Mouse (Mus musculus): Measurements from ENCODE around the gene Lpar1.
"Not testable (repeated sequence)": the region's sequence is repeated elsewhere in the genome, so short reads cannot be mapped to it uniquely, and the experiment has no call there.

The Lpar1 gene

DNA sequence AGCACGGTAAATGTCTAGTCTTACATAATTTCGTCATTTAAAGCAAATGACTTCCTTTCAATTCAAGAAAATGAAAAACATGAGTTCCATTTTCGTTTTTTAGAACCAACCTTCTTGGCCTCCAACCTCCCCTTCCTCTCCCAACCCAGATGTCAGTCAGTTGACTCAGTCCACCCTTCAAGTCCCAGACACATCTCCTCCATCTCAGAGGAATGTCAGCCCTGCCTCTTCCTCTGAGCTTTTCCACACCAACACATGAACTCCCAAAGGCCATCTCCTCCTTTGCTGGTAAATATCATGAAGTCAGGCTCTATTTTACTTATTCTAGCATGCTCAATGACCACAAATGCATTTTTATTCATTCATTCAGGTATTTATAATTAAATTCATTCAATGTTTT, 10.5 kb downstream of the Lpar1 start:
- no peak for DNase-seq

DNA sequence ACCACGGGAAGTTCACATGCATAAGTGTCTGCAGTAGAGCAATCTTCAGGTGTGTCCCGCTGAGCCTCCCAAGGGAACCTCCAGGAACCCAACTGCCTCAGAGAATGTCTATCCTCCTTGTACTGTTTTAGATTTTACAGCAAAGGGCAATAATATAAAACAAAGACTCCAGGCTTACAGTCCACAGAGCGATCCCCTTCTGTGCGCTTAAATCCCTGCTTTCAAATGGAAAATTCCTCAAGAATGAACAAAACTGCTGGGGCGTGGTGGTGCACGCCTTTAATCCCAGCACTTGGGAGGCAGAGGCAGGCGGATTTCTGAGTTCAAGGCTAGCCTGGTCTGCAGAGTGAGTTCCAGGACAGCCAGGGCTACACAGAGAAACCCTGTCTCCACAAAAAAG, 11.0 kb downstream of the Lpar1 start:
- not testable (repeated sequence) for DNase-seq

DNA sequence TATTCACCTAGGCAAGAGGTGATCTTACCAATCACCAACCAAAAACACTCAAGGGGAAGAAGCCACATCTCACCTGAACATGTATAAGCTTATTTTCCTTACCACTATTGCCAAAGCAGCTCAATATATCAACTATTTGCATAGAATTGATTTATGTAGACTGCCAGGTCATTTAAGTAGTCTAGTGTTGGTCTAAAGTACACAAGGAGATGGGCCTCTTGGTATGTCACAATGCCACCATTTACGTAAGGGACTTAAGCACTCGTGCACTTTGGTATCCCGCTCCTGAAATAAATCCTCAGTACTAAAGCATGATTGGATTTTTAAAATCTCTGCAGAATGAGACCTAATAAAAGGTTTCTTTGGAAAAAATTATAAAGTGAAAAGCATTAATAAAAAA, 12.9 kb downstream of the Lpar1 start:
- no peak for DNase-seq

DNA sequence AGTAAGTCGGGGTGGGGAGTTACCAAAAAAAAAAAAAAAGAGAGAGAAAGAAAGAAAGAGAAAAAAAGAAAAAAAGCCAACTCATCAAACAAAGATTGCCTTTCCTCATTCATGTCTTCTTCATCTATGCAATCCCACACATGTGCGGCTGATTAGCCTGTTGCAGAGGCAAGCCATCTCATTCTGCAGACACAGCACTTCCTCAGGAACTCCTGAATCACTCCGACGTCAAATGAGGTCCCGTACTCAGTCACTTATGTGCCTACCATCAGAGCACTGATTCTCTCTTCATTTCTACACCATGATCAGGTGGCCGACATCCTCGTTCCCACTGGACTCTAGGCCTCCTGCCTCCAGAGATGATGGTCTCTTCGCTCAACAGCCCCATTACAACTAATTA, 13.3 kb downstream of the Lpar1 start:
- DNase-seq: no peak

DNA sequence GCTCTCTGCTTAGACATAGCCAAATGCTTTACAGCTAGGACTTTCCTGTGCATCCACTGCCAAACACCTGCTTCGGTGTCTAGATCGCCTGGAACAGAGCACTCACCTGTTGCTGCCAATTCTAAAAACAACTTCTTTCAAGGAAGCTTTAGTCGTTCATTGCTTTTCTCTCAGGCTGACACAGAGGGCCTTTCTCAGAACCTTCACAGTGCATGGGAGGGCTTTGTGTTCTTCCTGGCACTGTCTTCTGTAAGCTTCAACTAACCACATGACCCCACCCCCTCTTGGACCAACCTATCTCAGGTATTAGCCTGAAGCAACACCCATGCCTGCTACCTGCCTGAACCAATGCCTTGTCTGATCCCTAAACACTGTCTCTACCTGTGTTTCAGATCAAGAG, 15.0 kb downstream of the Lpar1 start:
- no peak for DNase-seq

DNA sequence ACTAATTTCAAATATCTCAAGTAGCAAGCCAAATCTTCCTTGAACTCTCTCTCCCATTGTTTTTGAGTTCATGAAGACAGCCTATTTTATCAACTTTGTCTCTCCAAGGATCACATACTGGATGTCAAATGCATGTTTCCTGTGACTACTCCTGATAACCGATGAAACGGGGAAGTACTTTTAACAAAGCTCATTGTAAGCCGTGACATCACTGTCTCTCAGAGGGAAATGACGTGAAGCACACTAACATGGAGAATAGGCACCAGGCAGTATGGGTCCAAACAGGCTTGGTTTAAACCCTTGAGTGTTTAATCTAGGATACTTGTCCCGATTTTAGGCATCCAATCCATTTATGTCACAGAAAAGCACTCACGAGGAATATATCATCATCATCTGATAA, 17.9 kb downstream of the Lpar1 start:
- no peak for DNase-seq

DNA sequence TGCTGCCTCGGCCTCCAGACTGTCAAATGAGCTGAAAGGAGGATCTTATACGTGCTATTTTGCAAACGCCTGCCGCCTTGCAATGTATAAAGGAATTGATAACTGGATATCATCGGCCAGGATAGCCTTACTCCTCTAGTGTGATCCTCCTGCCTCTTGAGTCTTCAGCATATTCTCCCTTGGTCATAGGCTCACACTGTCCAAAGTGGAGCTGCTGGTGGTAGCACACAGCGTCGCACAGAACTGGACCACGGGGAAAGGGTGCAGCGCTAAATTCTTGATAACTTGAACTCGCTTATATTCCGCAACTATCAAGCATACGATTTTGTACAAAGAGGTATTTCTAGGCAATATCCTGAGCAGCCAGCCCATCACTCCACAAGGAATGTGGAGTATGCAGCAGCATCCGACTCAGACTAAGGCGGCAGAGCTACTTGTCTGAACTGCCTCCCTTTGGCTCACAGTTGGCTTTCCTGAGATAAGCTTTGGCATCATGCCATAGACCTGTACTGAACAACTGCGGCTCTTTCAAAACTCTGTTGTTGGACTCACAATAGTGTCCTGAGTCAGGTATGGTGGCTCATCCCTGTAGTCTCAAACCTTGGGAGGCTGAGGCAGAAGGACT, 18.9 kb downstream of the Lpar1 start:
- no peak for DNase-seq

DNA sequence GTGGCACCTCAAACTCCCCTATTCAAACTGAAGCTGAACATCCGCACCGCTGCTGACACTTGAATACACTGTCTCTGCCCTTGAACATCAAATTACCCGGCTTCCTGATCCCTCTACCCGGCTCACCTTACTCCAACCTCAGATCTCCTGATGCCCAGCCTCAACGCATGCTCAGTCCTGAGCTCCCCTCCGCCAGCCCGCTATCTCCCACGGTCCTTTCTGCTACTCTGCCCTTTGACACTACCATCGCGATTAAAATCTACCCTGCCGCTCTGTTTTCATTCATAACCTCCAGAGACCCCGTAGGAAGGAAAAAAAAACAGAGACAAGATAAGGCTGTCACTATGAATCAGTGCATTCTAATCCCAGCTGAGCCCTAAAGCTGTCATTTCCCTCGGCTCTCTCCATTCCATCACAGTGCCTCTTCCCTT, 19.5 kb downstream of the Lpar1 start:
- peak; percentile 77 for DNase-seq

DNA sequence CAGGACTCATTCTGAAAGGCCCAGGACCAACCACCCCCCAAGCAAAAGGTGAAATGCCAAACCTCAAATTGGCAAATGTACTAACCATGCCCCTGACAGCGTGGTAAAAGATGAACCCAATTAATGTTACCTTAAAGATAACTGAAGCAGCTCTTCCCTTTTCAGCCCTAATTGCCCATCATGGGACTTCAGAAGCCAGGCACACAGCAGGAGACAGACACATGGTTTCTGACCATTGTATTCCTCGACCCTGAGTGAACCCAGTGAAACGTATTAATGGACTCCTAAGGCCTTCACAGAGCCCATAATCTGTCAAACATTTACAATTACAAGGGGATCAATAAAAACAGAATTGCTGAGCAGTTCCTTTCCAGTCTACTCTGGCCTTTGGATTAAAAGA, 20.2 kb downstream of the Lpar1 start:
- peak; percentile 55 for DNase-seq

DNA sequence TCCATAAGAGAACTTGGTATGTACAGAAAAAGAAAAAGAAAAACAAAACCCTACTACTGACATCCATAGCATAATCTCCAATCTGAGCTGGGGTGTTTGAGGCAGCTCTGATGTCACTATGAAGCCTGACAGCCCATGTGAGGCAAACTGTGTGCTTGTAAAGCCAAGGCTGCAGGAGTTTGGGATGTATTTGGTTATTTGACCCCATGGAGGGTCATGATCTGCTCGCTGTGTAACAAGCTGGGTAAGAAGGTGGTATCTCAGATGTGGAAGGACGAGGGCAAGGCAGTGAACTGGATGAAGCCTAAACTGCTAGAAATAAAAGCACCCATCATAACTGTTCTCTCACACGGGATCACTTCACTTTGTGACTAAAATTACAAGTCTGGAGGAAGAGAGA, 21.4 kb downstream of the Lpar1 start:
- no peak for DNase-seq

DNA sequence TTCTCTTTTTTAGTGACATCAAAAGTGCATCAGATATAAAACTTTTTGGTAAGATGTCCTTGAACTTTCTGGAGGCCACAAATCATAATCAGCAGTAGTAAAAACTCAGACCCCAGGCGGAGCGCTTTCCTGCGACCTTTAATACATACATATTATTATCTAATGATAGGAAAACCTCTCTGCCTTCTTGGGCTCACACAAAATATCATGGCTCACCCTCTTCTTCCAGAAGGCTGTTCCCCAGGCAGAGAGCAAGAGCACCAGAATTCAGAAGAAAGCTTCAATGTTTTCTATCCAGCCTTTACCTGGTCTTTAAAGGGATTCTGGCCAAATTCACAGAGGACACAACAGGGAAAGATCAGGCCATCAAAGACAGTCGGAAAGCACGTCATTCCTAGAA, 23.0 kb downstream of the Lpar1 start:
- DNase-seq: no peak

DNA sequence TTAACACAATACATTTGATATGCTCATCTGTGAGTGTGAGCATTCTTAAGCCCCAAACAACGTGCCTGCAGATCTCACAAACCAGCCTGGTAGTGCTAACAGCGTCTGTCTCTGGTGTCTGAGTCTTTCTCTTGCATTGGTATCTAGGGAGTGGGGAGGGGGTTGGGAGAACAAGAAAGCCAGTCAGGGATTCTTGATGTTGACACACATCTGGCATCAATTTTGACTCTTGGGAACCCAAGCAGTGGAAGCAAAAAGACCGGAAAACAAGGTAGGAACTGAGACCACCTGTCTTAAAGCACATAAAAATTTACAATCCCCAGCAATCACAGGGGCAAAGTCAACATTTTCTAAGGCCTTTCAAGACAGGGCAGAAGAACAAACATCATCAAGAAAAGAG, 23.4 kb downstream of the Lpar1 start:
- no peak for DNase-seq

DNA sequence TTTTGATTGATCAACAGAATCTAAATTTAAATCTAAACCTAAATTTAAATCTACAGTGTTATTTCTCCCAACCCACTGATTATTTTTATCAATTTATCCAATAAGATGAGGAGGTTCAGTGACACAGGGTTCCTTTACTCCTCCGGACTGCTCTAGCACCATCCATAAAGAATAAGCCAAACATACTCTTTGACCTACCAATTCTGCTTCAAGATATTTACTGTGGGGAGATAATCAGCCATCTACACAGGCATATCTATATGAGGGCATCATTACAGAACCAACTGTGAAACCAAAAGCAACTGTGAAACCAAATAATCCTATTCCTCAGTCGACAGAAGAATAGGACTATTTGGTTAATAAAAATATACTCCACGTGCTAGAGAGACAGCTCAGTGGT, 25.8 kb downstream of the Lpar1 start:
- DNase-seq: no peak

DNA sequence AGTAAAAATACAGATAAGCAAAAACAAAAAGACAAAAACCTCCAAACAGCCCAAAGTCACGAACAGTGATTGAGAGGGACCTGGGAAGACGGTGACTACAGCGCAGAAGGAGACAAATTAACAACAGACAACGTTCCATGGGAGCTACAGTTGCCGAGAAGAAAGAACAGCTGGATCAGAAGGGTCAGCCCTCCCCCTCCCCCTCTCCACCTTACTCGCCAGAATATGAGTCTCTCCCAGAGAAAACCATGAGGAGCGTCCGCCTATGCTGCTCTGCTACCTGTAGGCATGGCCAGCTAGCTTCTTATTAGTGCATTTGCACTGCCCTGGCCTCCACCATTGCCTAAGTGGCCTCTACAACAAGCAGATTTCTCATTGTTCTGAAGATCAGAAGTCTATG, 32.6 kb downstream of the Lpar1 start:
- no peak for DNase-seq

DNA sequence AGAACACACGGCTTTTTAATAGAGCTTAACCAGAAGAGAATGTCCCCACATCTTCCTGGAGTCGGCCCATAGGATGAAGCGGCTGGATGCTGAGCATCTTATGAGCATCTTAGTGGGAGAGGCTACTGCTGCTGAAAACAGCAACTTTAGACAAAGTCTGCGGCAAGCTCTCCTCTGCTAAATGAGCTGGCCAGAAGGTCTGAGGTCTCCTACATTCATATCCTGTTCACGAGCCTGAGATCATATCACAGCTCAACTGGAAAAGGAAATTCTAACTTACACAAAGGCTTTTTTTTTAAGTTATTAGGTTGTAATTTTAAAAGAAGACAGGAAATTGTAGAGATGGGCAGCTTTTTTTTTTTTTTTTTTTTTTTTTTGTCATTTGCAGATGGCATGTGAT, 33.2 kb downstream of the Lpar1 start:
- no peak for DNase-seq

DNA sequence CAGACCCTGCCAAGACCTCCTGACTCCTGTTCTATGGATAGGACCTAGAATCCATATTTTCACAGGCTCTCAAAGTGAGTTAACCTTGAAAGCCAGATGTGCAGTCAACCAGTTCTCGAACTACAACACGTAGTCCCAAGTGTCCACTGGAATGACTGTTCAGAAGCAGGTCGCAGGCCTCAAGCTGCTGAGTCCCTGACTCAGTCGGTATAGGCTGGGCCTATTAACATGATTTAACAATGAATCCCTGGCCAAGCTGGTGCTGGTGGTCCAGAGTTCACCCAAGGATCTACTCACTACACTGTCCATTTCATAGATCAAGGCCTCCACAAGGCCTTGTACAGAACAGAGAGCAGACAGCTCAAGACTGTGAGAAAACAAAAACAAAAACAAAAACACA, 33.8 kb downstream of the Lpar1 start:
- DNase-seq: no peak

DNA sequence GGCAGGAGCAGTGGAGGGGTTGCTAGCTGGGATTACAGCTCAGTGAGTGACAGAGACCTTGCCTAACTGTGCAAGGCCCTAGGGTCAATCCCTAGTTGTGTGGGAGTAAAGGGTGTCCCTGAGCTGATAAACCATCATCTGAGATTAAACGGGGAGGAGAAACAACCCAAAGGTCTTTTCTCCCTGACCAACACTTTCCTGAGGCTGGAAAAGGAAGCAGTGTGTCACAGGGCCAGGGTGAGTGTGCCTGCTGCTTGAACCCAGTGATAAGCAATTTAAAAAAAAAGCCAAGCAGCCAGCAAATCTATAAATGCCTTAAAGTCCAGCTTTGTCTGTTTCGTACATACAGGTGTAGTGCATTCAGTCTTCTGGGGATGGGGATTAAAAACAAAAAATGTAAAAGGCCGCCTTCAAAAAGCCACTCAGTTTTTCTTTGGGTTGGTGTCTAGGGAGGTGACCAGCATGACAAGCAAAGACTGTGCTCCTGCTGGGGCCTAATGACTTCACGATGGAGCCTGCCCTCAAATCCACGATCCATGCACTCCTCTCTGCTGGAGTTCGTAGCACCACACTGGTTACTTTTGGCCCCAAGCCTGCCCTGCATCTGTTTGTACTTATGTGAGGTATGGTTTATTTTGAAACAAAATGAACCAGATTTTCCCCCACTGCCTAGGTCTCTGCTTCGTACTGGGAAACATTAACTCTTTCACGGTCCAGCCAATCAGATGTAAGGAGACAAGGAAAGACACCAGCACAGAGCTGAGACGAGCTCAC, 35.3 kb downstream of the Lpar1 start:
- no peak for DNase-seq

DNA sequence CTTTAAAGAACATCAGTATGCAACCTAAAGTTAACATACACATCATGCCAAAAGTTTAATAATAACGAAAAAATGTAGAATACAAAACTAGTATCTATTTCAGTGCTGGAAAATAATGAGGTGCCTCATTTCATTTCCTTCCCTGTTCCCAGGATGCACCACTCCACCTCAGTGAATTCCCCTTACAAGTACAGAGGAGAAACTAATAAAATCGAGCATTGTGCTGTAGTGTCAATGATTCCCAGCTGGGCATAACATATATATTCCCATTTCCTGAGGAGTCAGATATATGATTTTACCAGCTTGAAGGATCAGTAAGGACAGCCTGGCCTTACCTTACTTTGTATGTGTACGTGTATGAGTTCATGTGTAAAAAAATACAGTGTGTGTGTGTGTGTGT, 36.9 kb downstream of the Lpar1 start:
- no peak for DNase-seq

DNA sequence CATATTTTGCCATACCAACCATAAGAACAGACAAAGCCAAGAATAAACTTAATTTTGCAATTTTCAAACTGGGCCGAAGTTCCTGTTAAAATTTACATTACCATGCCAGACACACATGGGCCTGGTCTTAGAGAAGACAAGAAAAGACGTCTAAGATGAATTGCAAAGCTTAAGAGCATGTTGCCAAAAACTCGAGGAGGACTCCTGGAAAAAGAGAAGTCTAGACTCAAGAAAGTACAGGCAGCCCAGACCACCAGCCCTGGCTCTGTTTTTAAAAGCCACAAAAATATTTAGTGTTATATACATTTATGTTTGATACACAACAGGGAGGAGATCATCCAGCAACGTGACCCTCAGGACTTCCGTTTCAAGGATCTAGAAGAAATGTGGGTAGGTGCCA, 37.5 kb downstream of the Lpar1 start:
- DNase-seq: no peak

DNA sequence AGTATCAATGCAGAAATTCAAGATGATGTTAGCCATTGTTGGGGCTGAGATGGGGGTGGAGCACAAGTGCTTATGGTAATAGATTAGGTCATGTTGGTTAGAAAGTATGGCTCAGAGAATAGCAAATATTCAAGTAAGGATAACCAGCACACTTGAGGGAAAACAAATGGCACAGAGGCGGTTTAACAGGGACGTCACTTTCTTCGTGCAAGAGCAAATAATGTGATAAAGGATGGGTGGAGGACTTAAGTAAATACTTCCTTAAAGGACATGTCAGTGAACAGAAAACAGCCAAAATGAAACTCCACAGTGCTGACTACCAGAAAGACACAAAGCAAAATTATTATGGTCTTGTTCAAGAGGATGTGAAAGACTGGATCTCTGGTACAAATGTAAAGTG, 42.1 kb downstream of the Lpar1 start:
- no peak for DNase-seq

DNA sequence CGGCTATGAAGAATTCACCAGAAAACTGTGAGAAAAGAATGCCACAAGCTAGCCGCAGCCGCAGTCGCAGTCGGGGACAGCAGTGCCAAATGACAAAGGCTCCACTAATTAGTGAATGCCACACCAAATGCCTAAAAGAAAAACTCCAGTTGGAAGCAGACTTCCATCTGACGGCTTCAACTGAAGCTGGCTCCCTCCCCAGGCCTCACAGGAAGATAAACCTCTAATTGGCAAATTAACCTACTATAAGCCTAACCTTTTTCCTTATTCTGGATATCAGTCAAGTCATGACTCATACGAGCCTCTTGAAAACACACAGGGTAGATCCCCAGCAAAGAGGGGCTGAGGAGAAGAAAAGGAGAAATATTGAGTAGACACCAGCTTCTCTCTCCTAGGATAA, 44.9 kb downstream of the Lpar1 start:
- peak; percentile 71 for DNase-seq

DNA sequence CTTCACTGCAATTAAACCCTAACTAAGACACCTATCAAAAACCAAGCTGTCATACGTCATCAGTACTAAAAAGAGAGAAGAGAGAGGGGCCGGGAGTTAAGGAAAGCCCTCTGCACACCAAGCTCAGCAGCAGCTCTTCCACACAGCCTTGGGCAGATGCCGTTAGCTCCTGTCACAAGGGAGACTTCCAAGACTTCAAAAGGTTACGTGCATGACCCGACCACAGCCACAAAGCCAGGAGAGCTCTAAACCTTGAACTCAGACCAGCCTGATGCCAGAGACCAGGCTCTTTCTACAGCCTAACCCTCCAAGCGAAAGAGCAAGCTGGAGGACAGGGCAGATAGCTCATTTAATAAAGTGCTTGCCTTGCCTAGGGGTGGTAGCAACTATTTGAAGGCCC, 46.2 kb downstream of the Lpar1 start:
- DNase-seq: no peak

DNA sequence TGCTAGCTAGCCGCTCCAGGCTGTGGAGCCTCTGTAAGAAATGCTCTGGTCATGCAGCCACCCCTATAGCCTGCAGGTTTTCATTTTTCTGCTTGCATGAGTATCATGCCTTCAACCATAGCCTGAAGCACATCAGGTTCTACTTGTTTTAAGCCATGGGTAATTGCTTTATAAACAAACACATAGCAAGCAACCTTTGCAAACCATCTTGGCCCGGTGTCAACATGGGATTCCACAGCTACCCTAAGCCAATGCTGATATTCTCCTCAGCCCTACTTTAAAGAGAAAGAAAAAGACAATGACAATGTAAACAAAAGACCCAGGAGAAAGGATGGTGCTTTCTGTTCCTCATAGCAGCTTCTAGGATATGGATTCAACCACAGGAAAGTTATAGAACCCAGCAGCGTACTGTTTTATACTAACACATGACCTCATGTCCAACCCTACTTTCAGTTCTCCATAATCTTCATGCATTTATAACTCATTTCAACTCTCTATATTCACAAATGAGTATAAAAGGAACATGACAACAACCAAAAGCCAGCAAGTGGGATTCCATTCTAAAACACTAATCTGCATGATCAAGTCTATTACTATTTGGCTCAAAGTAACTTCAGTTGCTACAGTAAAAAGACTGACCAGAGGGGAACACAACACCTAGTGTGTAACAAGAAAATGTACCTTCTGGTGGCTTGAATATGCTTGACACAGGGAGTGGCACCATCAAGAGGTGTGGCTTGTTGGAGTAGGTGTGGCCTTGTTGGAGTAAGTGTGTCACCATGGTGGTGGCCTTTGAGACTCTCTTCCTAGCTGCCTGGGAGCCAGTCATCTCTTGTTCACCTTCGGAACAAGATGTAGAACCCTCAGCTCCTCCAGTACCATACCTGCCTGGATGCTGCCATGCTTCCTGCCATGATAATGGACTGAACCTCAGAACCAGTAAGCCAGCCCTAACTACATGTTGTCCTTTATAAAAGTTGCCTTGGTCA, 46.9 kb downstream of the Lpar1 start:
- DNase-seq: no peak

DNA sequence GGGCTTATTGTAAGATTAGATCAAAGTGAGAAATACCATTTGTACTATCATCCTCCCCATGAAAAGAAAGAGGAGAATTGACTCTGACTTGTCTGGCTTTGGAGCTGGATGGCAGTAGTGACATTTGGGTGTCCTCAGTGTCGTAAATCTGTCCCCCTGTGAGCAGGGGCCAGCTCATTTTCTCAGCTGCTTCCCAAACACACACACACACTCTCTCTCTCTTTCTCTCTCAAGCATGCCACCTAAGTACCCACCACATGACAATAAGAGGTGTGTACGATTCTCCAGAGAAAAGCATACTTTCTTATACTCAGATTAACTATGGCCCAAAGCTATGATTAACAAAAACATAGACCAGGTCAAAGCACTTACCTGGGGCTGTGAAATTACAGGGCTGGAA, 49.4 kb downstream of the Lpar1 start:
- no peak for DNase-seq
